Mouse (Mus musculus) ES-E14 (cell line): Measurements from ENCODE around the gene Trim17.

Experiments
- CHD2 ChIP-seq: IDR thresholded peaks from 2 replicates; pipeline ENCODE4 v1.6.1; 2014; ENCODE audit warnings: mild to moderate bottlenecking, low read depth, low read length, inconsistent platforms
- HCFC1 ChIP-seq: IDR thresholded peaks from 2 replicates; pipeline ENCODE4 v1.6.1; 2012; ENCODE audit warnings: low read length, inconsistent platforms, borderline replicate concordance; ENCODE audit not compliant: insufficient read depth
- MAFK ChIP-seq: IDR thresholded peaks from 2 replicates; pipeline ENCODE4 v1.6.1; 2014; ENCODE audit warnings: mild to moderate bottlenecking, low read depth, low read length, inconsistent platforms; ENCODE audit not compliant: insufficient read depth
- ZC3H11A ChIP-seq: IDR thresholded peaks from 2 replicates; pipeline ENCODE4 v1.6.1; 2012; ENCODE audit warnings: low read depth, mild to moderate bottlenecking, inconsistent platforms, low read length, borderline replicate concordance
- ZNF384 ChIP-seq: IDR thresholded peaks from 2 replicates; pipeline ENCODE4 v1.6.1; 2012; ENCODE audit warnings: low read depth, low read length, inconsistent platforms

DNA sequence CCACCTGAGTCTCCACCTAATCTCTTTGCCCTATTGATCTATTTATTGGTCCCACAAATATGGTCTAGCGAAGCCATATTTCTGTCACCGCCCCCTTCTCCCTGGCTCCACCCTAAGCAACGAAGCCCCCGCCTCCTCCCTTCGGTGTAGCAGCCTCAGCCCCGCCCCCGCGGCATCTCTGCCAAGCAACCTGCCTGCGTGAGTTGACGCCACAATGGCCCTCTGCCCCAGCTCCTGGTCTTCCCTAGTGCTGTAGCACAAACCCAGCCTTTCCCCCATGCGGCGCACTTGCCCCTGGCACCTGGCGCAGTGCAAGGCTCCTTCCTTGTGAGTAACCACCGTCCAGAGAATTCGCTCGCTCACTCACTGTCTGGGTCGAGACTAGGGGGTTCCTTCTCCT lies 9.1 kb downstream of the Trim17 start:
- TF ChIP-seq MAFK (no peak), CHD2 (no peak), ZNF384 (no peak), ZC3H11A (no peak), HCFC1 (no peak)
